Mouse (Mus musculus): Measurements from ENCODE around the gene Pla2g2c.

DNA sequence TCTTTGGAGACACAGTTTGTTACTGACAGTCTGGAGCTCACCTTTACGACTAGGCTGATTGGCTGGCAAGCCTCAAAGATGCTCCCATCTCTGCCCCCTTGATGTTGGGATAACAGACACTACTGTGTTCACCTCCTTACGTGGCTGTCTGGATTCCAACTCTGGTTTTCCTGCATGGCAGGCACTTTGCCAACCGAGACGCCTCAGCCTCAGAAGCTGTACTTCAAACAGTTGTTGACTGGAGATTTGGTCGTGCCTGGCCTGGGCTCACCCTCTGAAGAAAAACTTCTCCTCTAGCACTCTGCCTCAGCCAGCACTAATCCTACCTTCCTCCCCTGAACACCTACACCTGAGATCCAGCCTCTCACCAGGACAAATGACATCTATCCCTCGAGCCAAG, 66.9 kb downstream of the Pla2g2c start:
- TF ChIP-seq CTCF (IDR thresholded peaks at IDR 0.05; ENCODE audit: low read depth) (no peak), EP300 (IDR thresholded peaks at IDR 0.05; ENCODE audit: low read depth) (no peak)
